Mouse (Mus musculus) erythroblast, embryonic 14.5 days (primary cell): Measurements from ENCODE around the gene Adamtsl2.

Experiments used
- GATA1 ChIP-seq: IDR thresholded peaks from 2 replicates; pipeline ENCODE4 v1.6.1; 2012; ENCODE audit warnings: low read length, inconsistent platforms, mixed read lengths
- TAL1 ChIP-seq: IDR thresholded peaks from 3 replicates; pipeline ENCODE4 v1.6.1; 2012; ENCODE audit warnings: low read length, inconsistent platforms, mixed read lengths

DNA sequence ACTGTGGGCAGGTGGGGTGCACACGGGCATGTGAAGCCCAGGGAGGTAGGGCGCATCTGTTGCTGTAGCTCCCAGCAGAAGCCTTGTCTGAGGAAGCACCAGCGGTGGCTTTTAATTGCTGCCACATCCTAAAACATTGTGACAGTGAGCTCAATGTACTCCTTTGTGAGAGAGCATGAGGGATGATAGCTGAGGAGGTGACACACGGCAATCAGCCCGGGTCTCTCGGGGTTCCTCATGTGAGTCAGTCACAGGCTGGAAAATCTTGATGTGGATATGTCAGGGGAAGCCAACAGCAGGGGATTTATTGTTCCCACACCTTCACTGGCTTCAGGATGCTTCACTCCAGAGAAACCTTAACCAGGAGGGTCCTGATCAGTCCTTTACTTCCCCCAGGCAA lies 67.7 kb downstream of the Adamtsl2 start:
- TF ChIP-seq GATA1 (no peak), TAL1 (no peak)
